9 mouse cellular contexts compared by ENCODE assay signal in the genomic region with DNA sequence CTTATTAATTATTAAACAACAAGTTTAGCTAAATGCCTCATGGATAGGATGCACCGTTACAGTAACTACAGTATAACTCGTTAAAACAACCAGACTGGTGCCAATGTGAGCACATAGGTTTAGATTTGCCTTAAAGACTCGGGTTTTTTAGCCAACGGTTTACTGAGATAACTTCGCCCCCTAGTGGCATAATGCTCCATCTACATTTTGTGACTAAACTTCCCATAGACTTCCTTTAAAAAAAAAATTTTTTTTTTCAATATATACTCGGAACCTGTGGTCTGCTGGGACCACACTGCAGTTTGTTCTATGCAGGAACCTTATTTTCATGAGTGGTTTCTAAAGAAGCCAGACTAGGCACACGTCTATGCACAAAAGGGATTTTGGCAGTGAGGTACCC. TPM values are rescaled to one million over a fixed set of nuclear protein-coding genes. Genes with fewer than 3 reads are reported as not detected.
DNase-seq lines count a peak whose midpoint lies in the region; ATAC-seq and TF ChIP-seq lines count a peak whose summit lies in the region.
"Had no signal": no experiment of that assay in that cellular context is flagged by ENCODE, and none has a peak within 500 bp of the region (broad histone marks: within the 10 kb centered on the region; RNA-seq: fewer than 3 reads in every experiment).

No protein-coding gene starts in this region.

- H3K4me1 ChIP-seq in forebrain, embryonic 13.5 days = no peaks in the 10 kb centered on the region
- H3K4me1 ChIP-seq in hindbrain, embryonic 15.5 days (replicated peaks) = no peaks in the 10 kb centered on the region
- H3K4me1 ChIP-seq in midbrain, embryonic 14.5 days (ENCODE audit: control insufficient read depth, insufficient read depth, low read length) = no peaks in the 10 kb centered on the region
- H3K4me1 ChIP-seq: liver, embryonic 15.5 days had no signal

- 0 out of 2 replicates have a peak overlapping the region, but pooled peaks have one; percentile 13 for H3K4me3 ChIP-seq in gastrocnemius, adult 2 months
- H3K4me3 ChIP-seq in forebrain, embryonic 13.5 days = no peak overlapping the region
- H3K4me3 ChIP-seq in hindbrain, embryonic 15.5 days = no peak overlapping the region
- H3K4me3 ChIP-seq in midbrain, embryonic 14.5 days (replicated peaks; ENCODE audit: low read depth, low read length) = no peak overlapping the region
- H3K4me3 ChIP-seq: liver, embryonic 15.5 days had no signal

- H3K9me3 ChIP-seq in forebrain, embryonic 13.5 days (replicated peaks) = no peaks in the 10 kb centered on the region
- no peaks in the 10 kb centered on the region for H3K9me3 ChIP-seq in hindbrain, embryonic 15.5 days
- H3K9me3 ChIP-seq in midbrain, embryonic 14.5 days (ENCODE audit: control insufficient read depth, low read length) = no peaks in the 10 kb centered on the region
- H3K9me3 ChIP-seq: liver, embryonic 15.5 days had no signal

- 6% methylated on average over 7 of the region's 7 CpGs for WGBS in forebrain, embryonic 13.5 days
- 5% methylated on average over 7 of the region's 7 CpGs for WGBS in hindbrain, embryonic 15.5 days
- WGBS in midbrain, embryonic 14.5 days = 7% methylated on average over 7 of the region's 7 CpGs

- H3K27me3 ChIP-seq in forebrain, embryonic 13.5 days = no peaks in the 10 kb centered on the region
- H3K27me3 ChIP-seq in hindbrain, embryonic 15.5 days = peaks cover 7% of the 10 kb centered on the region
- no peaks in the 10 kb centered on the region for H3K27me3 ChIP-seq in midbrain, embryonic 14.5 days (ENCODE audit: control insufficient read depth, insufficient read depth, low read length)
- H3K27me3 ChIP-seq: liver, embryonic 15.5 days had no signal

- no peak overlapping the region for H3K9ac ChIP-seq in forebrain, embryonic 13.5 days
- no peak overlapping the region for H3K9ac ChIP-seq in hindbrain, embryonic 15.5 days
- no peak overlapping the region for H3K9ac ChIP-seq in midbrain, embryonic 14.5 days (replicated peaks; ENCODE audit: low read length)
- H3K9ac ChIP-seq: liver, embryonic 15.5 days had no signal

- peak; percentile 80 for TF ChIP-seq CTCF in gastrocnemius, adult 2 months (IDR thresholded peaks at IDR 0.05)

- no peaks in the 10 kb centered on the region for H3K36me3 ChIP-seq in forebrain, embryonic 13.5 days (ENCODE audit: poor library complexity, severe bottlenecking)
- no peaks in the 10 kb centered on the region for H3K36me3 ChIP-seq in hindbrain, embryonic 15.5 days
- H3K36me3 ChIP-seq in midbrain, embryonic 14.5 days (ENCODE audit: control insufficient read depth, insufficient read depth, low read length) = no peaks in the 10 kb centered on the region
- H3K36me3 ChIP-seq: liver, embryonic 15.5 days had no signal

- no peak overlapping the region for H3K4me2 ChIP-seq in forebrain, embryonic 13.5 days
- peak overlapping the region; percentile 45 for H3K4me2 ChIP-seq in hindbrain, embryonic 15.5 days
- H3K4me2 ChIP-seq in midbrain, embryonic 14.5 days (ENCODE audit: low read length) = no peak overlapping the region
- H3K4me2 ChIP-seq: liver, embryonic 15.5 days had no signal

- DNase-seq in gastrocnemius, adult 2 months = no peak
- no peak for DNase-seq in gastrocnemius, adult 8-10 months (ENCODE audit: low spot score in 2 of 2)
- DNase-seq in adrenal gland, postnatal 36 days = peak; percentile 11 to 51
- DNase-seq in left cerebral cortex, postnatal 14 days (ENCODE audit: low spot score in 2 of 2) = peak; percentile 76 to 80
- DNase-seq in midbrain, embryonic 14.5 days = peak; percentile 93
- DNase-seq in thymus, postnatal 4 days = peak; percentile 30

- peak; percentile 57; the same call in 1 of the 2 replicates for ATAC-seq in forebrain, embryonic 13.5 days
- ATAC-seq in hindbrain, embryonic 15.5 days (ENCODE audit: low FRiP score, low read depth) = peak; percentile 59; the same call in 1 of the 2 replicates
- ATAC-seq in midbrain, embryonic 14.5 days (ENCODE audit: low FRiP score, low TSS enrichment) = no peak

- H3K27ac ChIP-seq in gastrocnemius, adult 2 months = no peak overlapping the region
- H3K27ac ChIP-seq in forebrain, embryonic 13.5 days = no peak overlapping the region
- no peak overlapping the region for H3K27ac ChIP-seq in hindbrain, embryonic 15.5 days (replicated peaks)
- H3K27ac ChIP-seq in midbrain, embryonic 14.5 days (replicated peaks; ENCODE audit: low read depth, low read length) = no peak overlapping the region
- H3K27ac ChIP-seq: liver, embryonic 15.5 days had no signal

- intact Hi-C loops in gastrocnemius, adult 2 months (cut with DNase I) = loop anchor here (1.0 kb wide), 1 partner anchor 723 kb away; no protein-coding TSS in a partner anchor
- intact Hi-C loops in left cerebral cortex, postnatal 14 days (cut with DNase I) = loop anchor here (5.0 kb wide), 1 partner anchor 719 kb away; no protein-coding TSS in a partner anchor

RNA-seq across cellular contexts. Expression of a gene that starts 16.2 kb away (rescaled TPM):
- total RNA-seq in gastrocnemius, adult 2 months (2021) = not detected
- not detected for total RNA-seq in gastrocnemius, adult 8-10 months (2022)
- total RNA-seq in adrenal gland, postnatal 36 days (2021) = not detected
- polyA plus RNA-seq in forebrain, embryonic 13.5 days (2015; fragmentation: Nextera tagmentation; extraction: Ambion mirVana) = 0.29 and 0.54 TPM in 2 replicates
- polyA plus RNA-seq in hindbrain, embryonic 15.5 days (2015; fragmentation: Nextera tagmentation; extraction: Ambion mirVana) = 3.3 and 4.3 TPM in 2 replicates
- total RNA-seq in left cerebral cortex, postnatal 14 days (2021) = 10 to 100 TPM in 1 of 2 experiments, 1 to 10 TPM in 1; 9.1 to 10.7 TPM
- polyA plus RNA-seq in midbrain, embryonic 14.5 days (2014; fragmentation: Nextera tagmentation; extraction: Ambion mirVana) = 1.2 and 1.4 TPM in 2 replicates
- polyA plus RNA-seq: liver, embryonic 15.5 days had no signal

RNA-seq across cellular contexts. Expression of a gene that starts 18.3 kb away (rescaled TPM):
- total RNA-seq in gastrocnemius, adult 2 months (2021) = 100 to 1,000 TPM in 1 of 2 experiments, 10 to 100 TPM in 1; 77.8 to 104 TPM
- 10 to 100 TPM; 73.2 to 92.0 (median 83.4) TPM for total RNA-seq in gastrocnemius, adult 8-10 months (2022)
- 10 to 100 TPM; 83.1 to 96.2 TPM for total RNA-seq in adrenal gland, postnatal 36 days (2021)
- 40.0 and 41.6 TPM in 2 replicates for polyA plus RNA-seq in forebrain, embryonic 13.5 days (2015; fragmentation: Nextera tagmentation; extraction: Ambion mirVana)
- polyA plus RNA-seq in hindbrain, embryonic 15.5 days (2015; fragmentation: Nextera tagmentation; extraction: Ambion mirVana) = 42.5 and 44.8 TPM in 2 replicates
- 100 to 1,000 TPM; 116 to 119 TPM for total RNA-seq in left cerebral cortex, postnatal 14 days (2021)
- polyA plus RNA-seq in midbrain, embryonic 14.5 days (2014; fragmentation: Nextera tagmentation; extraction: Ambion mirVana) = 45.6 and 69.2 TPM in 2 replicates

Comparison
In these comparisons a context has a peak if more than half of its experiments do, and no peak if none do; other contexts are left out.
1. DNase-seq: peak in adrenal gland, postnatal 36 days (2 of 2), left cerebral cortex, postnatal 14 days (2 of 2), midbrain, embryonic 14.5 days (single experiment) and thymus, postnatal 4 days (single experiment); none in gastrocnemius, adult 2 months (single experiment) and gastrocnemius, adult 8-10 months (0 of 2).
2. RNA of a gene that starts 16.2 kb away (total RNA-seq): 9.1 to 10.7 TPM in left cerebral cortex, postnatal 14 days; not detected in gastrocnemius, adult 2 months, not detected in adrenal gland, postnatal 36 days and not detected in gastrocnemius, adult 8-10 months; every median in the first group is over 4 times any median in the second.